Mouse (Mus musculus) limb, embryonic 11.5 days (tissue): ENCODE results near the gene Eif4g2. TPM values are rescaled to one million over a fixed set of nuclear protein-coding genes. Genes with fewer than 3 reads are reported as not detected.

Source experiments
- ATAC-seq: fragments of 200-750 bp; cut with Nextera tagmentation; 2 replicates; pipeline ENCODE4 v1.8.0; 2017; ENCODE audit warnings: low read depth; ENCODE audit not compliant: insufficient number of reproducible peaks, low FRiP score, low TSS enrichment
- DNase-seq: peaks from one replicate; pipeline ENCODE4 v3.0.0-alpha.2; 2015; ENCODE audit warnings: low spot score
- H3K27ac ChIP-seq: fragments of 300-500 bp; sonication (generic); replicated peaks from 2 replicates; pipeline ENCODE4 v1.5.1; 2014; ENCODE audit warnings: low read depth, mild to moderate bottlenecking, low read length
- H3K27me3 ChIP-seq: fragments of 300-500 bp; sonication (generic); 2 replicates; pipeline ENCODE4 v1.6.1; 2014; ENCODE audit warnings: mild to moderate bottlenecking, low read length, mixed read lengths; ENCODE audit not compliant: control insufficient read depth, insufficient read depth
- H3K36me3 ChIP-seq: fragments of 300-500 bp; sonication (generic); 2 replicates; pipeline ENCODE4 v1.6.1; 2014; ENCODE audit warnings: mild to moderate bottlenecking, low read length, moderate library complexity, mixed read lengths; ENCODE audit not compliant: control insufficient read depth, insufficient read depth
- H3K4me1 ChIP-seq: fragments of 300-500 bp; sonication (generic); 2 replicates; pipeline ENCODE4 v1.6.1; 2014; ENCODE audit warnings: low read length, mixed read lengths; ENCODE audit not compliant: control insufficient read depth, insufficient read depth
- H3K4me2 ChIP-seq: fragments of 300-500 bp; sonication (generic); 2 replicates; pipeline ENCODE4 v1.6.1; 2014; ENCODE audit warnings: low read depth, mild to moderate bottlenecking, moderate library complexity; ENCODE audit not compliant: severe bottlenecking
- H3K4me3 ChIP-seq: fragments of 300-500 bp; sonication (generic); 2 replicates; pipeline ENCODE4 v1.5.1; 2014; ENCODE audit warnings: low read depth, low read length
- H3K9ac ChIP-seq: fragments of 300-500 bp; sonication (generic); 2 replicates; pipeline ENCODE4 v1.6.1; 2014; ENCODE audit warnings: mild to moderate bottlenecking, low read length
- H3K9me3 ChIP-seq: fragments of 300-500 bp; sonication (generic); 2 replicates; pipeline ENCODE4 v1.6.1; 2016; ENCODE audit warnings: low read length; ENCODE audit not compliant: control insufficient read depth
- WGBS: fragments of 180-500 bp; shearing (Covaris S2); extraction: QIAGEN DNeasy Blood & Tissue Kit; methylation state at CpG from one replicate; pipeline ENCODE4 v1.1.7; 2014; 5-methylcytosine and 5-hydroxymethylcytosine counted together
- polyA plus RNA-seq: library from polyadenylated mRNA; unstranded; fragments of >200 nt; fragmentation: Nextera tagmentation; extraction: Ambion mirVana; gene quantifications from 2 replicates; pipeline ENCODE4 v1.2.1, GENCODE M21; 2014

Eif4g2 gene
- polyA plus RNA-seq, 1 experiment from 2014 or later = 1,587 TPM

GRCm38 (mm10) chr7:111024912-111025311, 57.9 kb downstream of the Eif4g2 start:
- no peaks in the 10 kb centered on the region for H3K27me3 ChIP-seq
- no peak overlapping the region for H3K9ac ChIP-seq
- 60% methylated on average over 4 of the region's 4 CpGs for WGBS
- DNase-seq (no peak), ATAC-seq (no peak)
- H3K4me1 ChIP-seq = 0 out of 2 replicates have a peak, but pooled peaks cover 5% of the 10 kb centered on the region
- no peaks in the 10 kb centered on the region for H3K36me3 ChIP-seq
- H3K27ac ChIP-seq = no peak overlapping the region
- no peaks in the 10 kb centered on the region for H3K9me3 ChIP-seq
- no peak overlapping the region for H3K4me2 ChIP-seq
- no peak overlapping the region for H3K4me3 ChIP-seq

DNA sequence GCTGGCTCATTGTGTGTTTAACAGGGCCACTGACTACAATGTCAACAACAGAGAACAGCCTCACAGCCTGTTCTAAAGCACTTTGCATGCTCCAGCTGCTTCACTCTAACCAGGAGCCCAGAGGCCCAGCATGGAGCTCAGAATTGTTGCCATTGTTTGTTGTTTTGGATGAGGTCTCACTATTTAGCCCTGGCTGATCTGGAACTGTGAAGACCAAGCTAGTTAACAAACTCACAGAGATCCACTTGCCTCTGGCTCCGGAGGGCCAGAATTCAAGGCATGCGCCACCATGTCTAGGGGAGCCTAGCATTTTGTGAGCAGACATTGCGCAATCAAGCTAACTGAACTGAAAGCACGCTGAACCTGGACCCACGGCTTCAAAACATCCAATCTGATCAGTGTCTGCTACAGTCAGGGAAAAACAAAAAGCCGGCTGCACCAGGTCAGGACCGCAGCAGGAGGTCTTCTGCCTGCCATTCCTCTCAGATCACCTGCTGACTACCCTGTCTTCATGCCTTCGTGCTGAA, 58.7 kb downstream of the Eif4g2 start:
- ATAC-seq (no peak), DNase-seq (no peak)
- no peak overlapping the region for H3K9ac ChIP-seq
- no peaks in the 10 kb centered on the region for H3K9me3 ChIP-seq
- no peak overlapping the region for H3K27ac ChIP-seq
- H3K4me2 ChIP-seq = no peak overlapping the region
- 36% methylated on average over 8 of the region's 8 CpGs for WGBS
- H3K4me1 ChIP-seq = no peaks in the 10 kb centered on the region
- H3K36me3 ChIP-seq = no peaks in the 10 kb centered on the region
- no peaks in the 10 kb centered on the region for H3K27me3 ChIP-seq
- H3K4me3 ChIP-seq = no peak overlapping the region

DNA sequence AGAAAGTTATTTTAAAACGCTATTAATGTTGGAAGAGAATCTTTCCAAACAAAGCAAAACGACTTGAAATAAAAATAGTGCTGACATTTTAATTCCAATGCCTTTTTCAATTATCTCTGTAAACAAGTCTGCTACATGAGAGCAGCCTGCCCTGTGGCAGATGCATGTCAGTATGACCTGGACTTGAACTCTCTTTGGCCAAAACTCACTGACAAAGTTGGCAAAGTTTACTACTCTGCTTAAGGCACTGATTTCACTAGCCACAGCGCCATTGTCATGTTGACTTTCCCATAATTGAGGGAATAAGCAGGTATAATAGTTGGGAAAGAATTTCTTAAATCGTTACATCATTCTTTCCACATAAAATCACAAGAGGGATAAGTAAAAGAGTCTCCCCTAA, 62.0 kb downstream of the Eif4g2 start:
- H3K9me3 ChIP-seq = no peaks in the 10 kb centered on the region
- no peak overlapping the region for H3K9ac ChIP-seq
- no peaks in the 10 kb centered on the region for H3K4me1 ChIP-seq
- no peak overlapping the region for H3K4me2 ChIP-seq
- no peak overlapping the region for H3K4me3 ChIP-seq
- no peak for ATAC-seq
- H3K27ac ChIP-seq = no peak overlapping the region
- 82% methylated on average over 4 of the region's 4 CpGs for WGBS
- H3K27me3 ChIP-seq = no peaks in the 10 kb centered on the region
- no peaks in the 10 kb centered on the region for H3K36me3 ChIP-seq
- DNase-seq = no peak

Other genes with a start within 250 kb of the Eif4g2 start
- gene Rnf141, start 238.6 kb downstream of the Eif4g2 start, polyA plus RNA-seq = 18.5 and 19.5 TPM in 2 replicates
- 0.23 and 0.55 TPM in 2 replicates for gene Lyve1, start 219.8 kb downstream of the Eif4g2 start, polyA plus RNA-seq
- 1.4 and 2.1 TPM in 2 replicates for gene Mrvi1, start 100.6 kb downstream of the Eif4g2 start, polyA plus RNA-seq
- gene Ctr9, start 54.1 kb downstream of the Eif4g2 start, polyA plus RNA-seq = 73.3 and 86.1 TPM in 2 replicates